Mouse (Mus musculus) skeletal muscle tissue, adult 2 months (tissue): ENCODE data around the gene Stx8.

Source experiments
- DNase-seq: peaks from one replicate; pipeline ENCODE4 v3.0.0-alpha.2; 2012; ENCODE audit warnings: low read depth, low spot score

Stx8 gene

GRCm38 (mm10) chr11:68035303-68035891, 69.4 kb downstream of the Stx8 start:
- DNase-seq: no peak

GRCm38 (mm10) chr11:68036133-68036959, 70.4 kb downstream of the Stx8 start:
- no peak for DNase-seq

GRCm38 (mm10) chr11:68037093-68037492, 71.1 kb downstream of the Stx8 start:
- no peak for DNase-seq

- no peak for DNase-seq
Observed at GRCm38 (mm10) chr11:68038101-68038500, 72.1 kb downstream of the Stx8 start.

GRCm38 (mm10) chr11:68044181-68044580, 78.2 kb downstream of the Stx8 start:
- peak; percentile 49 for DNase-seq

GRCm38 (mm10) chr11:68046916-68047315, 80.9 kb downstream of the Stx8 start:
- DNase-seq: no peak

GRCm38 (mm10) chr11:68049261-68050165, 83.5 kb downstream of the Stx8 start:
- no peak for DNase-seq

- no peak for DNase-seq
Observed at GRCm38 (mm10) chr11:68050725-68051124, 84.7 kb downstream of the Stx8 start.

- no peak for DNase-seq
Observed at GRCm38 (mm10) chr11:68051305-68051704, 85.3 kb downstream of the Stx8 start.

GRCm38 (mm10) chr11:68058466-68059201, 92.6 kb downstream of the Stx8 start:
- peak; percentile 74 for DNase-seq

- no peak for DNase-seq
Observed at GRCm38 (mm10) chr11:68060651-68061050, 94.7 kb downstream of the Stx8 start.

- no peak for DNase-seq
Observed at GRCm38 (mm10) chr11:68062116-68062515, 96.1 kb downstream of the Stx8 start.

- DNase-seq: no peak
Observed at GRCm38 (mm10) chr11:68067806-68068205, 101.8 kb downstream of the Stx8 start.

GRCm38 (mm10) chr11:68070086-68070485, 104.1 kb downstream of the Stx8 start:
- no peak for DNase-seq

GRCm38 (mm10) chr11:68071836-68072235, 105.8 kb downstream of the Stx8 start:
- DNase-seq: no peak

GRCm38 (mm10) chr11:68072597-68073210, 106.7 kb downstream of the Stx8 start:
- DNase-seq: no peak

GRCm38 (mm10) chr11:68074686-68075085, 108.7 kb downstream of the Stx8 start:
- DNase-seq: no peak

- no peak for DNase-seq
Observed at GRCm38 (mm10) chr11:68075331-68075730, 109.3 kb downstream of the Stx8 start.

- no peak for DNase-seq
Observed at GRCm38 (mm10) chr11:68079756-68080155, 113.8 kb downstream of the Stx8 start.

GRCm38 (mm10) chr11:68080999-68081398, 115.0 kb downstream of the Stx8 start:
- no peak for DNase-seq

- DNase-seq: no peak
Observed at GRCm38 (mm10) chr11:68082756-68083155, 116.8 kb downstream of the Stx8 start.
